Mouse (Mus musculus): ENCODE measurements at regions not wholly inside any gene's neighbourhood (a gene's known extent, or its start where the extent isn't known, plus 50 kb on each side); places are given as distances from the start of the nearest gene placed in this dataset.
"Not testable (repeated sequence)": the region's sequence is repeated elsewhere in the genome, so short reads cannot be mapped to it uniquely, and the experiment has no call there.

DNA sequence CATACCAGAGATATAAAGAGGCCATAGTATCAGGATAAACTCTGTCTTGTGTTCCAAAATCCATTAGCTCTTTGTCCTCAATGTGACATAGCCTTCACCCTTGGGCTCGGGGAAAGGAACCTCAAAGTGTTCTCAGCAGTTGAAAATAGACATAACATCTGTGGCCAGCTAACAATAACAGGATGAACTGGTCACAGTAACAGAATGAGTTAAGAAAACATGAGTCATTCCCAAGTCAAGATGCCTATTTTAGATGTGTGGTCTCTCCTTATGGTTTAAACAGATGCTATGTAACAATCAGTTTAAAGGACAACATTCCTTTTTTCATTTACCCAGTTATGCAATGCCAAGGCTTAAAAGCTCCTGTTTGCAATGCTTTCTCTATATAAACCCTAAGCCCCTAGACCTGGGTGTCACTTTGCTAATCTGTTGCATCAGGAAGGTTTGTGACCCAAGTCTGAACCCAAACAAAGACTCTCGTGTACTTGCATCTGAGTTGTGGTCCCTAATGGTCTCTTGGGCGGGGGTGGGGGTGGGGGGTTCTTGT is 920.5 kb upstream of the Dsel start:
- POLR2A ChIA-PET: no interaction called here

DNA sequence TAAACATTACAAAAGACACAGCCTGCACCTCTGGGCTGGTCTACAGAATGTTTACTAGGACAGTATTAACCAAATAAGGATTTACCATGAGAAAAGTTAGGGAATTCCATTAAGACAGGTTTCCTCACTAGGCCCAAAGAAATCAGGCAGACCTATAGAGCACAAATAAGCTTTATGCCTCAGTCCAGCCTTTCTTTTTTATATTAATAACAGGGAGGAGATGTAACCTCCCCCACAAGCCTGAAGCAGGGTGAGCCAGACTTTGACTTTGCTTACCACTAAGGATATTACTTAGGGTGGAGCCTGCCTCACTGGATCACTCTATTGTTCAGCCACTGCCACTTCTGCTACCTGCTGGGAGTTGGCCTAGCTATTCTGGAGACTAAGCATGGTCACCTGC is 915.1 kb upstream of the Dsel start:
- ChIA-PET POLR2A (no interaction called here), CTCF (interaction anchor here in 1 of 4 experiments (0.7 kb wide), 1 partner anchor 1883 kb away, joined by 3 read pairs; no protein-coding TSS in a partner anchor)

More for the DNA sequence above, 920.5 kb upstream of the Dsel start:
- CTCF ChIA-PET: no interaction called here

DNA sequence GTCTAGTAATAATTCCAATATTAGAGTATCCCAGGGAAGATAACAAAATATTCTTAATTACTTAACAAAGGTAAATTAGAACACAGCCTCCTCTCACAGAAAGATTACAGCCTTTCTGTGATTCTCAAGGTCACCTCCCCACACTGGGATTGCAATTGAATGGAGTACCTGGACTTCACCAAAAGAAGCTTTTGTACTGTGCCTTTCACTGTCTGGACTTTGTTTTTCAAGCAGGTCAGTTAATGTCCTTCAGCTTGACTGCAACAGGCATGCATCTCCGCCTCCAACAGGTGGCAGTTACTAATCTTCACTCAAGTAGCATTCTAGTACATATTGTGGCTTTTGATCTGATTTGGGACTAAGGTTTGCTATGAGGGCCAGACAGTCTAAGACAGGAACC is 913.8 kb upstream of the Dsel start:
- CTCF ChIA-PET: no interaction called here
- POLR2A ChIA-PET: no interaction called here

DNA sequence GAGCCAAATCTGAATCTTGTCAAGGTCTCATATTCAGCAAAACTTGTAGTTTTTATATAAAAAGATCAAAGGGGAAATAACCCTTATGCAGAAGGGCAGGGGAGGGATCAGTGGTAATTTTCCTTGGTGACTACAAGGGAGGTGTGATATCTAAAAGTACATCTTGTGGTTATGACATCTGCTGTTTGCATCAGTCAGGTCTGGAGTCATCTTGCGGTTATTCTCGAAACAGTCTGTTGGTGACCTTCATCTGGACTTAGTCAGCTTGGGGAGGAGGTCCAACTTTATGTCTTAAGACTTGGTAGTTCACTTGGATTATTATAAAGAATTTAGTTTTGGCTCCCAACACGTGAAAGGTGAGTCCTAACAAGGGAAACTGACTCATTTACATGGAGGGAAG is 885.9 kb upstream of the Dsel start:
- POLR2A ChIA-PET: not testable (repeated sequence)

DNA sequence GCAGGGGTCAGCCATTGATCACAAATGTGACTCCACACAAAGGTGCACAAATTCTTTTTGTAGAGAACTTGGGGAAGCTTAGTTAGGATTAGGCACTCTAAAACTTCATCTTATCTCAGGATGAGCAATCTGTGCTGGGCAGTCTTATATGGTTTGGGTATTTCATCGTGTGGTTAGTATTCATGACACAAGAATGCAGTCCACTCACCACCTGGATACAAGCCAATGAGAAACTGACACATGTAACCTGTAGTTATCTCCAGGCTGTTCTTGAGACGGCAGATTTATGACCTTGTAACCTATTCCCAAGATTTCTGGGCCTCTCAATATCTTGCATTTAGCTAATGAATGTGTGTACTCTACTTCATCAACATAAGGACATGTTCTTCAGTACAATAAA is 883.8 kb upstream of the Dsel start:
- ChIA-PET POLR2A (no interaction called here), CTCF (no interaction called here)

More for the DNA sequence above, 885.9 kb upstream of the Dsel start:
- CTCF ChIA-PET: not testable (repeated sequence)

DNA sequence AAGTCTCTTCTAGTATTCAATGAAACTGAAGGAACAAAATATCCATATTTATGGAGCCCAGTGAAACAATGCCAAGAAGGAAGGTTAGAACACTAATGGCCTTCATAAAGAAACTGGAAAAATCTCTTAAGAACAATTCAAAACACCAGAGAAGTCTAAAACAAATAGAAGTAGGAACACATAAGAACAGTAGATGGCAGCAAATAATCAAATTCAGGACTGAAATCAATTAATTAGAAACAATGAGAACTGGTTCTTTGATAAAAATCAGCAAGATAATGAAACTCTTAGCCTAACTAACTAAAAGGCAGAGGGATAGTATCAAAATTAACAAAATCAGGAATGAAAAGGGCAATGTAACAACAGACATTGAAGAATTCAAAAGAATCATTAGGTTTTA is 839.2 kb upstream of the Dsel start:
- ChIA-PET POLR2A (no interaction called here), CTCF (no interaction called here)

DNA sequence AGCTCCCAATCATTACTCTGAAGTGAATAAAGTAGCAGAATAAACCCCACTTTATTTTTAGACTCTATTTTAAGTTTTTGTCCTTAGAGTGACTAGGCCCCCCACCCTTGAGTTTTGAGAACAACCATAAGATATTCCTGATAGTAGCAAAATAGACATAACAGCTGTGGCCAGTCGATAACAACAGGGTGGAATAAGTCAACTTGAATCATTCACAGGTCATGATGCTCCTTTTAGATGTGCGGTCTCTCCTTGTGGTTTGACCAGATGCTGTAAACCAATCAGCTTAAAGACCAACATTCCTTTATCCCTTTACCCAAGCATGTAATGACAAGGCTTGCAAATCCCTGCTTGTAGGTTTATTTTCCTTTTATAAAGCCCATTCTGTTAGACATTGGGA is 794.2 kb upstream of the Dsel start:
- ChIA-PET CTCF (interaction anchor here in 1 of 4 experiments (0.6 kb wide), 1 partner anchor 156 kb away, joined by 3 read pairs; no protein-coding TSS in a partner anchor), POLR2A (no interaction called here)

DNA sequence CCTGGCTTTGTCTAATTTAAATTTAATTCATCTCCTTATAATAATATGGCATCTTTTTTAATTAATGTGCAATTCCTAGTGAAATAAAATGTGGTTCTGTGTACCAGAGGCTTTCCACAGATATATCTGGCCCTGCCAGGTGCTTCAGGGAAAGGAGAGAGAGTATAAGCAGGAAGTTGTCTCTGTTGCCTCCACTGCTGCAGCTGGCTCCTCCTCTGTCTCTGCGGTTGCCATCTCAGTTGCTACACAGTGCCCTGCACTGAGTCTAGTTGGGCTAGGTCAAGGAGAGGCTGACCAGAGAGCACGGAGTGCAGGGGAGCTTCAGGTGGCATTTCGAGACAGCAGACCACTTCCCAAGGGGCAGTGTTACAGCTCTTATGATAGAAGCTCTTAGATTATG is 773.6 kb upstream of the Dsel start:
- ChIA-PET POLR2A (no interaction called here), CTCF (no interaction called here)

Data from embryonic stem cell, embryonic (primary cell).